Mouse (Mus musculus): ENCODE results near the gene Zfp108.
"Not testable (repeated sequence)": the region's sequence is repeated elsewhere in the genome, so short reads cannot be mapped to it uniquely, and the experiment has no call there.

Zfp108 gene

GRCm38 (mm10) chr7:24254633-24255474, at the start of gene Zfp108:
Zfp108 (plus strand) TSS chr7:24254794.
- peak; percentile 92 for DNase-seq (ENCODE audit: low spot score)

DNA sequence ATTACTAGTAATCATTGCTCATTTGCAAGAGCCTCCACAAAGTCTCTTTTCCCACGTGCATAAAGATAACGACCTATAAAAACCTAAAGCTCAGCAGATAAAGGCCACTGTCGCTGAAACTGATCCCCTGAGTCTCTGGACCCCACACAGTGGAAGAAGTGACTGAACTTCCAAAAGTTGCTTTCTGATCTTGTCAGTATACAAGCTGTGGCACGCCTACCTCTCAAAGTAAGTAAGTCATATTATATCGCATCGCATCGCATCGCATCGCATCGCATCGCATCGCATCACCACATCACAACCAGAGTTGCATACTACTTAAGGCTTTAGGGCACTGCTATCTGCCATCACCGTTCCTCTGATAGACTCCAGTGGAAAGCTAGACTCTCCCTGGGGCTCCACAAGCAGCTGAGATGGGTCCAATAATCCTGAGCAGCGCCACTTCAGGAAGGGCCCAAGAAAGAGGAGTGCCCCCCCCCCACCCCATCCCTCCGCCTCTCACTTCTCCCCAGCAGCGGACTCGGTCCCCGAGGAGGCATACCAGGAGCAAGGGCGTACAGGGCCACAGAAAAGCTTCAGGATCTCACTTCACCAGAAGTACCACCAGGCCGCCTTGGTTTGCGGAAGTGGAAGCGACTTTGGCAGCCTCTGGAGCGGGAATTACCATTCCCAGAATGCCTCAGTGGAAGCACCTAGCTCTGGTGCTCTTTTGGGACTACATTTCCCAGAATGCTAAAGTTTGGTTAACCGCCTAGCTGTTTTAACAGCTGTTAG, 46.9 kb upstream of the Zfp108 start:
- peak; percentile 91 for DNase-seq (ENCODE audit: low spot score)

DNA sequence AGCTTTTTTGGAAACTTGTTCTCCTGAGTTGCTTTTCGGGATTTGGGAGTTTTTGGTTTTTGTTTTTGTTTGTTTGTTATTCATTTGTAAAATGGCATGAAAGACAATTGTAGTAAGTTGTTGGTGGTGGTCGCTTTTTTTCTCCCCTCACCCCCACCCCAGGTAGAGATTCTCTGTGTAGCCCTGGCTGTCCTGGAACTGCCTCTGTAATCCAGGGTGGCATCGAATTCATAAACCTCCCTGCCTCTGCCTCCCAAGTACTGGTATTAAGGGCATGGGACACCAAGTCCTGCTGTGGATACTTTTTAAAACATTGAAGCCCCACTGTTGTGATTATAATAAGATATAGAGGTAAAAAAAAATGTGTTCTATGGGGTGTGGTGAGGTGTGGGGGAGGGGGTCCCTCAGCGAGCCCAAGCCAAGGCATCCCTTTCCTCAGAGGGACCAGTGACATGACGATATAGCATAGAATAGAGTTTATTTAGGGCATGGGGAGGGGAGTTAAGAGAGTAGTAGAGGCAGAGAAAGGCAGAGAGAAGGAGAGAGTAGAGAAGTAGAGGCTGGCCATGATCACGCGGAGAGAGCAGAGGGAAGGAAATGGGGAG, 46.2 kb upstream of the Zfp108 start:
- no peak for DNase-seq (ENCODE audit: low spot score)

GRCm38 (mm10) chr7:24210296-24210695, 44.3 kb upstream of the Zfp108 start:
- no peak for DNase-seq (ENCODE audit: low spot score)

DNA sequence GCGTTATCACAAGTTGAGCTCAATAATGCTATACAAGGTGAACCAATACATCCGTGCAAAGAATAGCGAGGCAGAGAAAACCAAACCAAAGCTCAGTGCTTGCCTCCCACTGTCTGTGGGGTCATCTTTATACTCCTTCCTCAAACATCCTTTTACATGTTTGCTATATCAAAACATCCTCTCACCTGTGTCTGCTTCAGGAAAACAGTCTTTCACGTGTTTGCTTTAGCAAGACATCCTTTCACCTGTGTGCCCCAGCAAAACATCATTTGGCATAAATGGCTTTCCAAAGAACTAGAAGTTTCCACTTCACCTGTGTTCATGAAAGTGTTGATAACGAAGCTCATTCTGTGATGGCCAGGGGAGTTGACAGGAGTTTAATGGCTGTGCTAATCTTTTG, 43.3 kb upstream of the Zfp108 start, which contains the start of gene Zfp111:
TSS of gene Zfp111 (minus strand) at position 101 of the 400 bp plus-strand sequence.
- DNase-seq (ENCODE audit: low spot score), result no peak

DNA sequence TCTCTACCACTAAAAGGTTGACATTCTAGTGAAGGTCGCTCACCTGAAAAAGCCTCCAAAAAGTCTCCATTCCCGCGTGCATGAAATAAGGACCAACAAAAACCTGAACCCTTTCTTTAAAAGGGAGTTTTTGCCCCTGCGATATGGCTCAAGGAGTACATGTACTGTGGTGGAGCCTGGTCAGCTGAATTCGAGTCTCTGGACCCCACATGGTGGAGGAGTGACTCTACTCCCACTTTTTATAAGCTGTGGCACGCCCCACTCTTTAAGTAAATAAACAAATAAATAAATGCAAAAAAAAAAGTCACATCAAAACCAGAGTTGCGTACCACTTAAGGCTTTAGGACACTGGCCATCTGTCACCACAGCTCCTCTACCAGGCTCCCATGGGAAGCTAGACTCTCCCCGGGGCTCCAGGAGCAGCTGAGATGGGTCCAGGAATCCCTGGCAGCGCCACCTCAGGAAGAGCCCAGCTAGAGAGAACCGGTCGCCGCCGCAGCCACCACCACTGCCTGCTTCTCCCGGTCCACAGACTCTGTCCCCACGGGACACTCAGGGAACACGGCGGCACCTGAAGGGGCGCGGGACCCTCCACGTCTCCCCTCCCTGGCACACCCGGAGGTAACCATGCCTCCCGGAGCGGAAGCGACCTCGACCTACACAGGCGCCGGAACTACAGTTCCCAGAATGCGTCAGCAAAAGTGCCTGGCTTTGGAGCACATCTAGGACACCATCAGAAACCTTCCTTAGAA, 17.4 kb upstream of the Zfp108 start, which contains the start of gene Zfp109:
TSS of gene Zfp109 (minus strand) at position 521 of the 752 bp plus-strand sequence.
- DNase-seq (ENCODE audit: low spot score), result peak; percentile 87

DNA sequence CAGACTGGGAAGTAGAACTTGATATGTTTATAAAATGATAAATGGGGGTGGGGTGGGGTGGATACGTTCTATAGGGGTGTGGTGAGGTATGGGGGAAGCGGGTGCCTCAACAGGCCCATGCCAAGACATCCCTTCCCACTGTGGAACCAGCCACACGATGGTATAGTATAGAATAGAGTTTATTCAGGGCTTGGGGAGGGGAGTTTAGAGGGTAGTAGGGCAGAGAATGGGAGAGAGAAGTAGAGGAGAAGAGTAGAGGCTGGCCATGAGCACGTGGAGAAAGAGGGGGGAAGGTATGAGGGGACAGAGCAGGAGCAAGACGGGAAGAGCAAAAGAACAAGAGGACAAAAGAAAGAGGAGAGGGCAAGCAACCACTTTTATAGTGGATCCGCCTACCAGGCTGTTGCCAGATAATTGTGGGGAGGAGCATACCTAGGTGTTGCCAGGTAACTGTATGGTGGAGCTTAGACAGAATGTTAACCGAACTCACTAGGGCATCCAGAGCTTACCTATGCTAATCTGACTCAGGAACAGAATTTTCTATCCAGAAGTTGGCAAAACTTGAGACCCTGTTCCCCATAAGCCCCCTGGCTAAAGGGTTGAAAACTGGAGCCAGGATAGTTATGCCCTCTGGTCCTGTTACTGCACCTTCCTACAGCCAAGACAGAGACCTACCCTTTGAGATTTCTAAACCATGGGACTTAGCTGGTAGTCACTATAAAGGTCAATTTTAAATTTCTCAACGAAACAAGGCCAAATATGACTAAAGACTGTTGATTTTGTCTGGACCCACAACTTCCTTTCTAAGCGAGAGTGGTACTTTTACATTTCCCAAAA, 597 bp upstream of the Zfp108 start:
- no peak for DNase-seq (ENCODE audit: low spot score)

DNA sequence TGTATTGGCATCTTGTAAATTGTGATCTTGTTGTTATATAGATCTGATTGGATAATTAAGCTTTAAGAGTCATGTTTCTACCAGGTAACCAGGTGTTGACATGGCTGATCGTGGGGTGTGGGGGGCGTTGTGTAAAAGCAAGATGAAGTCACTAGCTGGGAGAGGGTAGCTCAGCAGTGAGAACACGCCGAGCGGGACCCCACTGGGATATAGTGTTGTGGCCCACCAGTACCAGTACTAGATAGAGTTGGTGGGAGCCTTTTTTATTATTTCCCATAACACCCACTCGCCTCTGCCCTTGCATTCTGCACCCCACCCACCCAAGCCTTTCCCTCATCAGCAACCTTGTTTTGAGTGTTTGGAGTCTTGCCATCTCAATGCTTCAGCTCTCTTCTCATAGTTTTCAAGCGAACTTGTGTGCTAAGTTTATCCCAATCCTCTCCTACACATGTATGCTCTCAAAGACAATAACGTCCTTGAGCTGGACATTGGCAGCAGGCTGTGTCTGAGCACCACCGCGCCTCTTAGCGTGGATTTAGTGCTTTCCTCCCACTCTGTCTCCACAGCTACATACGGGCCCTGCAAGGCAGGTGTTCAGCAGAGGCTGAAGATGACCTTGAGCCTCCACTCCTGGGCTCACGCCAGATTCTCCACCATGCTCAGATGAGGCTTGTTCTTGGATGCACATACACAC, 4.9 kb downstream of the Zfp108 start:
- DNase-seq (ENCODE audit: low spot score), result no peak

DNA sequence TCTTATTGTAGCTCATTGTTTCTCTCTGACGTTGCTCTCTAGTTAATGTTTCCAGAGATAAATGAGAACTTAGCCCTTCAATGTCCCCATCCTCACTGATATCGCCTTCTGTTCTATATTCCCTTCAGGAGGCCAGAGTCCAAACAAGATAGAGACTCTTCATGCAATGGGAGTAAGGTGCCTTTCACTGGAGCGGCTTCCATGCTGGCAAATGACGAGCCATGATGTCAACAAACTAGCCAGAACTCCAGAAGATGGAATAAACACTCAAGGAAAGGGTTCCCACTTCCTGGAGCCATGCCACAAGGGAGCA, 5.4 kb downstream of the Zfp108 start:
- DNase-seq (ENCODE audit: low spot score), result no peak

DNA sequence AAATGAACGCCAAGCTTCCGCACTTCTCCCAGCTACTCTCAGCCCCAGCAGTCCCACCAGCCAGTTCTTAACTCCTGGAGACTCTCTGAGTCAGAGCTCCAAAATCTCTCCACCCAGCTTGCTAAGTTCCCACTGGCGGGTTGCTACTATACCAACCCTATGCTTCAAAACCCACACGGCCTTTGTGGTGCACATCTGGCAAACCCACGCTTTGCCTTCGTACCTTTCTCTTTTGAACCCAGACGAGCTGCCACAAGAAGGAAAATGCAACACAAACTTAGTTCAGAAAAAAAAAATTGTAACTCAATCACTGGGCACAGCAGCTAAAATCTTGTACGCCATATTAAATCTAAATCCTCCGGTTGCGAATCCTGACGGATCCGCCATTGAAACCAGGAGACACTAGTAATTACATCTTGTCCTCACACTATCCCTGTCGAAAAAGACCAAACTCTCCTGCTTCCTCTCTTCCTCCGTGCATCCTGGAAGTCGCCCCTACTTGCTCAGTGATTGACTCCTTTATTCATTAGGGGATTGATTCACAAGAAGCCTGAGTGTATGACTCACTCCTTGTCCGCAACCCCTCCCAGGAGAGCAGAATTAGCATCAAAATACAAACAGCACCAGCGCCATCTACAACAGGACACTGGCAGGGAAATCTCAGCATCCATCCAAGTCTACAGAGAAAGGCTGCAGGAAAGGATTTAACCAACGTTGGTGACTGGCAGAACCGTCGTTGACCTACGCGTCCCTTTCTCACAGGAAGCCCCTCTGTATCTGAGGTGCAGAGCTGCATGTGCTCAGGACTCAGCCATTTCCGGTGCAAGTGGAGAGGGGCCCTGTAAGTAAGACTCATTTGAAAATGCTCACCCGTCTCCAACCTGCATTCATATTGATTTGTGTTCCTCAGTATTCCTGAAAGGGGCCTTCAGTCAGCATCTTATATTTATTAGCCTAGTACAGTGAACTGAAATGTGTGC, 13.9 kb downstream of the Zfp108 start:
- no peak for DNase-seq (ENCODE audit: low spot score)

GRCm38 (mm10) chr7:24269256-24269655, 14.7 kb downstream of the Zfp108 start:
- DNase-seq (ENCODE audit: low spot score), result no peak

DNA sequence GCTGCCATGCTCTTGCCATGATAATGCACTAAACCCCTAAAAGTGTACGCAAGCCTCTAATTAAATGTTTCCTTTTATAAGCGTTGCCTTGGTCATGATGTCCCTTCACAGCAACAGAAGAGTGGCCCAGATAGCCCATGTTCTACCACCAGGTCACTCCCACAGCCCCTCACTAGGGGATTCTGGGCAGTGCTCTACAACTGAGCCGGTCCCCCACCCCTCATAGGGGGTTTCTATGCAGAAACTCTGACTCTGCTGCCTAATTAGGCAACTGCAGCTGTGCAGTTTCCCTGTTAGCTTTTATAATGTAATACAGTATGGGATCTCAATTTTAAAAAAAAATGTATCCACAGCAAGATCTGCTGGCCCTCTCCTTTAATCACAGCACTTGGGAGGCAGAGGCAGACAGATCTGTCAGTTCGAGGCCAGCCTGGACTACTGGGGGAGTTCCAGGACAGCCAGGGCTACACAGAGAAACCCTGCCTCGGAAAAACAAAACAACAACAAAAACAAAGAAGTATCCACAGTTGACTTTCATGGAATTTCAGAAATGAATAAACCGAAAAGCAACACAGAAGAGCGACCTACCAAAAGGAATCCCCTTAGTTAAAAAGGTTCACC, 15.2 kb downstream of the Zfp108 start:
- peak; percentile 9 for DNase-seq (ENCODE audit: low spot score)

- peak; percentile 95 for DNase-seq (ENCODE audit: low spot score)
Measured at GRCm38 (mm10) chr7:24270288-24270672, 15.7 kb downstream of the Zfp108 start, which contains the start of gene Zfp93. Zfp93 (plus strand) TSS chr7:24270420.

DNA sequence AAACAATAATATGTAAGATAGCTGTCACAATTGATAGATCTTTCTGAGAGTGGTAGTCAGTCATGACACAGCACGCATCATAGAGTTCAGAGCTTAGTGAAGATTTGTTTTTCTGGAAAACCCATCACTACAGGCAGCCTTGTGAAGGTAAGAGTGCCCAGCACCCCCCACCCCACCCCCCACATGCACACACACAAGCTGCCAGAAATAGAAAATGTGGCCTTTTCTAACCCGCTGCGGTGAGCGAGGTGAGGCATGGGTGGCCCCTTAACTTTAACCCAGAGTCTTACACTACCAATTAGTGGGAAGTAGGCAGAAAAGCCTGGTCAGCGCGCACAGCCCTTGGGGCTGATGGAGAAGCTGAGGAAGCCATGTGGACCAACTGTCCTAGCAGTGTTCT, 16.6 kb downstream of the Zfp108 start:
- DNase-seq (ENCODE audit: low spot score), result no peak

DNA sequence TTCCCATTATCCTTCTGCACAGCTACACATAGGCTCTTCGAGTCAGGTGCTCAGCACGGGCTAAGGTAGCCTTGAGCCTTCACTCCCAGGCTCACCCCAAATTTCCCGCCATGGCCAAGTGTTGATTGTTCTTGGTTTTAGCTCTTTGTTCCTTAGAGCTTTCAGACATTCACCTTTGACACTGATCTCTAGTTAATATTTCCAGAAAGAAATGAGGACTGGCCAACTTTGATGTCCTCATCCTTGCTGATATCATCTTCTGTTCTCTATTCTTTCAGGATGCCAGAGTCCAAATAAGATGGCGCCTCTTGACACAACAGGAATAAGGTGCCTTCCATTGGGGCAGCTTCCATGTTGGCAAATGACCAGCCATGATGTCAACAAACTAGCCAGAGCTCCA, 19.9 kb downstream of the Zfp108 start:
- DNase-seq (ENCODE audit: low spot score), result no peak

DNA sequence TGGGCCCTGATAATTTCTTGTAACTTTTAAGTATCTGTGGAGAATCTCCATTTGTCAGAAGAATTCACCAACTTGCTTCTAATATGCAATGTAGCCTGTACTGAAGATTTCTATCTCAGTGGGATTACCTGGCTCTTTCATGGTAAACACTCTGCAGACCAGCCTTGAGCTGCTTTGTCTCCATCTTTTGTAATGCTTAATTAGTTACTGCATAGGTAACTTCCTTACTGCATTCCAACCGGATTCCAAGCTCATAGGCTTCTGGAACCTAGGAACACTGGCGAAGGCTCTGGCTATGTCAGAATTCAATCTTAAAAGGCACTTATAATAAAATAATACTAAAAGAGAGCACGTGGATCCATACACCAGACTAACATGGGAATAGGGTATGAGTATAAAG, 24.2 kb downstream of the Zfp108 start:
- not testable (repeated sequence) for DNase-seq (ENCODE audit: low spot score)

DNA sequence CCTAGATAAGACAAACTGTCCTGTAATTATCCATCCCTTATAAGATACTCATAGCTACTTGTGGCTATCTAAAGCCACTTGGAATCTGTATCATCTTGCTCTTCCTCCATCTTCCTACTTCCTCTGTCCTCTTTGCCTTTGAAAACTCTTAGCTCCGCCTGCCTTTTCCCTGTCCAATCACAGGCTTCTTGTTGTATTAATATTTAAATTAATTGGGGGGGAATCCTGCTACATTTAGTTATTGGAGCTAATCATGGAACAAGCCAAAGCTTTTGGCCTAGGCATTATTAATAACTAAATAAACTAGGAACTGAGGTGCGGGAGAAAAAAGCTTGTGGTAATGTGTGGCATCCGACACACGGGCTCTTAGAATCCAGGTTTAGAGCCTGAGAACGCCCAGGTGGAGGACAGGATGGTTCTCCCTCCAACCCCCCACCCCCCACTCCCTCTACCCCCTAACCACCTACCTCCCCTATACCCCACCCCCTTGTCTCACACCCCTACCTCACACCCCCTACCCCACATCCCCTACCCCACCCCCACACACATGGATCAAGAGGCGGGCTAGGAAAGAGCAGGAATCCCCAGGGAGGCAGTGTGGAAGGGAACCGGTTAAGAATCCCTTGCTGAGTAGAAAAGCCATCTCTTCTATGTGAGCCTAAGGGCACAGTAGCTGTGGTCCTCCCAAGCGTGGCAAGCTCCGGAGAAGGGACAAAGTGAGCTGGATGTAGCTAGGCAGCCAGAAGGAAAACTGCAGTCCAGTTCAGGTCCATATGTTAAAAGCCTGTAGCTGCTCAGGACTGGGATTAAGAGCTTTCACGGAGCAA, 25.6 kb downstream of the Zfp108 start:
- no peak for DNase-seq (ENCODE audit: low spot score)

DNA sequence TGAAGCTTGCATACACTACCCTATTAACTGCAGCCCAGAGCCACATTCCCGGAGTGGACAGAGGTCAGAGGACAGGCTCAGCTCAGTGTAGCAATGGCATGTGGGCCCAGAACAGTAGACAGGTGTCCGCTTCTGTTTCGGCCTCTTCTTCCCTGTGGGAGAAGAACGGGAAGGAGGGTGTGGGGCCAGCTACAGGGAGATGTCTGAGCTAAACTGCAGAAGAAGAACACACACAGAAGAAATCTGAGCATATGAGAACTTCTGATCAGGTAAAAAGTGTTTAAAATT, 26.2 kb downstream of the Zfp108 start:
- no peak for DNase-seq (ENCODE audit: low spot score)
